Mouse (Mus musculus) erythroblast, embryonic 14.5 days (primary cell): ENCODE results near the gene Cfap69. TPM values are rescaled to one million over a fixed set of nuclear protein-coding genes. Genes with fewer than 3 reads are reported as not detected.

Experiments used
- H3K27me3 ChIP-seq: 2 replicates; pipeline ENCODE4 v1.6.1; 2012; ENCODE audit warnings: inconsistent platforms; ENCODE audit not compliant: control insufficient read depth
- H3K36me3 ChIP-seq: 2 replicates; pipeline ENCODE4 v1.6.1; 2012; ENCODE audit warnings: mild to moderate bottlenecking, inconsistent platforms; ENCODE audit not compliant: control insufficient read depth
- H3K4me1 ChIP-seq: 2 replicates; pipeline ENCODE4 v1.6.1; 2012; ENCODE audit warnings: inconsistent platforms; ENCODE audit not compliant: control insufficient read depth
- H3K4me3 ChIP-seq: replicated peaks from 2 replicates; pipeline ENCODE3; 2012; ENCODE audit warnings: moderate library complexity, mild to moderate bottlenecking, inconsistent platforms
- H3K9me3 ChIP-seq: 2 replicates; pipeline ENCODE4 v1.6.1; 2012; ENCODE audit warnings: low read length, inconsistent platforms, mixed read lengths; ENCODE audit not compliant: control insufficient read depth
- GATA1 ChIP-seq: IDR thresholded peaks from 2 replicates; pipeline ENCODE4 v1.6.1; 2012; ENCODE audit warnings: low read length, inconsistent platforms, mixed read lengths
- TAL1 ChIP-seq: IDR thresholded peaks from 3 replicates; pipeline ENCODE4 v1.6.1; 2012; ENCODE audit warnings: low read length, inconsistent platforms, mixed read lengths
- polyA plus RNA-seq: library from polyadenylated mRNA; stranded (reverse); fragments of >175 nt; gene quantifications from 2 replicates; pipeline ENCODE4 v1.2.3, GENCODE M21; 2012

Cfap69 gene
- polyA plus RNA-seq, 1 experiment, result 0.01 TPM

DNA sequence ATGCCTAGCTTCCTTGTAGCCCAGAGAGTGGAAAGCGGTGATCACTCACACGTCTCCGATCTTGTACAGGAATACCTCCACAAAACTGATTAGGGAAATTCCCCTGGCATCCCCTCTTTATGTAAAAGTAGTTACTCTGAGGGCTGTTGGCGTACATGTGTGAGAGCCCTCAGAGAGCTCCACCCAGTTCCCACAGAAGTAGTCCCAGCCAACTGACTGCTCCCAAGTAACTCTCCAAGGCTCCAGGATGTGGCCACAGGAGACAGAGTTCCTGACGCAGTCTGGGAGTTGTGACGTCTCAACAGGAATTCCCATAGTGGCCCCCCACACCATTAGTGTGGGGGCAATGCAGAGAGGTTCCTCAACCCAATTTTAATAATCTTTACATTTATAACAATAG is 982 bp downstream of the Cfap69 start:
- H3K4me3 ChIP-seq, result no peak overlapping the region
- 0 out of 2 replicates have a peak, but pooled peaks cover 2% of the 10 kb centered on the region for H3K4me1 ChIP-seq
- H3K9me3 ChIP-seq, result no peaks in the 10 kb centered on the region
- TF ChIP-seq TAL1 (no peak), GATA1 (no peak)
- no peaks in the 10 kb centered on the region for H3K36me3 ChIP-seq
- peaks cover 14% of the 10 kb centered on the region for H3K27me3 ChIP-seq

DNA sequence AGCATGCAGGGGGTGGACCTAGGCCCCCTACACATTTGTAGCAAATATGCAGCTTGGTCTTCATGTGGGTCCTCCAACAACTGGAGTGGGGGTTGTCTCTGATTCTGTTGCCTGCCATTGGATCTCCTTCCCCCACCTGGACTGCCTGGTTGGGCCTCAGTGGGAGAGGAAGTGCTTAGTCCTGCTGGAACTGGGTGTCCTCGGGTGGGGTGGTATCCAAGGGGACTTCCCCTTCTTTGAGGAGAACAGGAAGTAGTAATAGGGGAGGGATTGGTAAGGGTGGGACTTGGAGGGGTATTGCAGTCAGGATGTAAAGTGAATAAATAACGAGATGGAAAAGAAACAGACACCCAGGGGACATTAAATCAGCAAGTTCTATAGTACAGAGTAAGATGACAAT is 5.4 kb downstream of the Cfap69 start:
- Histone ChIP-seq H3K36me3 (no peaks in the 10 kb centered on the region), H3K27me3 (peaks cover 8% of the 10 kb centered on the region), H3K4me1 (no peaks in the 10 kb centered on the region), H3K9me3 (no peaks in the 10 kb centered on the region), H3K4me3 (no peak overlapping the region)
- TF ChIP-seq TAL1 (no peak), GATA1 (no peak)

DNA sequence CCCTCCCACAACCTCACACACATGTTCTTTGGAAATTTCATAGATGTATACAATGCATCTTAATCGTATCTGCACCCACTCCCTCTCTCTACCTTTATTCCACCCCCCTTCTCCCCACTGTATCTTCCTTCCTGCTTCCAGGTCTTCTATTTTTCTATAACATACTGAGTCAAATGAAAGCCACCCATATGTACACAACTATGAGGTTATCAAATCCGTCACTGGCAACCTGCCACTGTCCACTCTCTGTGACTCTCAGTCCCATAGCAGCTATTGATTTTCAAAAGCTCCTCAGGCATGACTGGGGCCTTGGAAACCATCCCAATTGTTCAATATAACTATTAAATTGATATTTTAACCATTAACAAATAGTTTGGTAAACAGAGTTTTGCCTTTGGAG is 6.1 kb downstream of the Cfap69 start:
- no peaks in the 10 kb centered on the region for H3K36me3 ChIP-seq
- H3K9me3 ChIP-seq, result no peaks in the 10 kb centered on the region
- no peaks in the 10 kb centered on the region for H3K4me1 ChIP-seq
- H3K27me3 ChIP-seq, result peaks cover 2% of the 10 kb centered on the region
- H3K4me3 ChIP-seq, result no peak overlapping the region
- TF ChIP-seq GATA1, result no peak
- no peak for TF ChIP-seq TAL1

DNA sequence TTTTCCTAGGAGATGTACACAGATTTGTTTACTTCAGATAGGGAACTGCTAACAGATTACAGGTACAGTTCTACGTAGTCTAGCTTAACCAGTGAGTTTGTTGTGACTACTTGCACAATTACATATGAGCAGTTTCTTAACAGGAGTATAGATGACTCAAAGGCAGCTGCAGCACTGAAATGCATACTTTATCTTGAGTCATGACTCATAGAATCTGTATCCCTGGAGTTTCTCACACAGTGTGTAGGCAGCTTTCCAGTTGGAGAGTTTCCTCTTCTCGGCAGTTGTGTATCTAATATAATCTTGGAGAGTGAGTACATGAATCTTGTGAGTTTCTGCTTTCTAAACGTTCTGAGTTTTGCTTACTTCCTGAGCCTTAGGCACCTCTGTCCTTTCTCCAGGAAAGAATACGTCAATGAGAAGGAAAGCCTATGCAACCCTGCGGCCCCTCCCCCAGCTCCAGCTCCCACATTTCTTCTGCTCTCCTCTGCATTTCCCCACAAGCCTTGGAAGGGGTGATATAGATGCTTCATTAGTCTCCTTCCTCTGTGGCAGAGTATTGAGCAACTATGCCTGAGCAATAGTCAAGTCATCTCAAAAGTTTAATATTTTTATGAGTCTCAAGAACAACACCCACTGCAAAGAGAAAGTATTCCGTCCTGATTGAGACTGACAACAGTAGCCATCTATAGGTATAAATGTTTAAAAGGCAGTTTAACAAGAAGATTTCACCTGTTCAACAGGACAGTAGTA is 15.0 kb downstream of the Cfap69 start:
- Histone ChIP-seq H3K4me3 (no peak overlapping the region), H3K4me1 (no peaks in the 10 kb centered on the region), H3K27me3 (no peaks in the 10 kb centered on the region), H3K9me3 (no peaks in the 10 kb centered on the region), H3K36me3 (no peaks in the 10 kb centered on the region)
- TF ChIP-seq GATA1 (no peak), TAL1 (no peak)

DNA sequence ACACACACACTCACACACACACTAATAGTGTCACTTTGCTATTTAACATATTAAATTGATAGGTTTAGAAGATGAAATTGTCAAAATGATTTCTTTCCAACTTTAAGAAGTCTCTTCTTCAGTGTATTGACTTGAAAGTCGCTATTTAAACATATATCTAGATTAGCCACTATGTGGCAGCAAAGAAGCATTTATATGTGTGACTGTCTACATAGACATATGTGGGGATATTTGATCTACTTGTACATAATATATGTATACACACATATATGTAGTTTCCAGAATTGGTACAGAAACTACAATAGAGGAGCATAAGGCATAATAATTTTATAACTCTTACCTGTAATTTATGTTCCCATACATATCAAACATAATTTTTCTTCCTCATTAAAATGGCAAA is 17.9 kb downstream of the Cfap69 start:
- H3K4me3 ChIP-seq, result no peak overlapping the region
- no peak for TF ChIP-seq GATA1
- no peak for TF ChIP-seq TAL1

DNA sequence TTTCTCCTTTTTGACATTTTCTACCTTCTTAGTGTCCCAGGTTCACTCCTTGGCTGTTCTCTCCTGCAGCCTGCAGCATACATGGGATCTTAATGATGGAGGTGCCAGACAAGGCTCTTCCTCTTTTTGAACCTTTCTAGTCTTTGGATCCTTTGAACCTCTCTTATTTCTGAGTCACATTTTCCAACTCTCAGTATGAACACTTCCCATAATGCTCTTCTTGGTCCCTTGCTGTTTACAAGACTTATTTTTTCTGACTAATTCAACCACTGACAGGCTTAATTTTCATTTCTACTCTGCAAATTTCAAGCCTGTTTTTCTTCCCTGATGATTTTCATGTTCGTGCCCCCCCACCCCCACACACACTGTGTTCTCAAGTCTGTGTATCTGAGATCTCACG is 25.5 kb downstream of the Cfap69 start:
- no peaks in the 10 kb centered on the region for H3K4me1 ChIP-seq
- no peaks in the 10 kb centered on the region for H3K27me3 ChIP-seq
- TF ChIP-seq GATA1, result no peak
- TF ChIP-seq TAL1, result no peak
- H3K4me3 ChIP-seq, result no peak overlapping the region
- H3K9me3 ChIP-seq, result no peaks in the 10 kb centered on the region
- no peaks in the 10 kb centered on the region for H3K36me3 ChIP-seq

More for the DNA sequence above, 17.9 kb downstream of the Cfap69 start:
- Histone ChIP-seq H3K27me3 (no peaks in the 10 kb centered on the region), H3K4me1 (no peaks in the 10 kb centered on the region), H3K9me3 (no peaks in the 10 kb centered on the region), H3K36me3 (no peaks in the 10 kb centered on the region)

- H3K9me3 ChIP-seq, result no peaks in the 10 kb centered on the region
- H3K36me3 ChIP-seq, result no peaks in the 10 kb centered on the region
- H3K4me3 ChIP-seq, result no peak overlapping the region
- H3K4me1 ChIP-seq, result no peaks in the 10 kb centered on the region
- TF ChIP-seq GATA1 (no peak), TAL1 (no peak)
- H3K27me3 ChIP-seq, result no peaks in the 10 kb centered on the region
Observed at GRCm38 (mm10) chr5:5625491-5625890, 38.5 kb downstream of the Cfap69 start.

DNA sequence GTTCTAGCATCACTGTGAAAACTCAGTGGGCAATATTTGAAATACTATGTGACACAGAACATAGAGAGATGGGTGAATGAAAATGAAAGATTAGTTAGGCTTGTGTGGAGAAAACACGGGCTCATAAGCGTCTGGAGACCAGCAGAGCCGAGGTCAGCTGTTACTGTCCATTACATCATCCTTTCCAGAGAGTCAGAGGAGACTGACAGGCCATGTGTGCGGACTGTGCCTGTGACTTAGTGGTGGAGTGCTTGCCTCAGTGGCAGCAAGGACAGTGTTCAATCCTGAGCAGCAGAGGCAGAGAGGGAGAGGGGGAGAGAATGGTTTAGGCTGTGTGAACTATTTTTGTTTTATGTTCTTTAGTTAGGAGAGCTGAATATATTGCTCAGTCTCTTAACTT is 45.7 kb downstream of the Cfap69 start:
- no peaks in the 10 kb centered on the region for H3K4me1 ChIP-seq
- no peak overlapping the region for H3K4me3 ChIP-seq
- H3K36me3 ChIP-seq, result no peaks in the 10 kb centered on the region
- no peaks in the 10 kb centered on the region for H3K27me3 ChIP-seq
- TF ChIP-seq TAL1 (no peak), GATA1 (no peak)
- no peaks in the 10 kb centered on the region for H3K9me3 ChIP-seq

DNA sequence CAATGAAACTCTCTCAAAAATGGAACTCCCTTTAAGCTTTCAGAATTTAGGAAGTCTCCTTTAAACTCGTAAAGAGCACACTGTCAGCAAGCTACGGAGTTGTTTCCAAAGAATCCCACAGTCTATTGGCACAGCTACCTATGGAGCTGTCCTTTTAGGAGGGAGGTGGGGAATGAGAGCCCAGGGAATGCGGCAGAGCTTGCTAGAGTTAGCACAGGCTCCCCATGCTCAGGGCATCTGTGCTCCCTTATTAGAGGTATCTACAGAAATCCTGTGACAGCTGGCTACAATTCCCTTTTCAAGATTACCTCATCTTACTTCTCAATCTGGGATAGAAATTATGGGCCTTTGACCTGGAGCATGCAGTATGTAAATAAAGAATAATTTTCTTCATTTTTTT is 53.5 kb downstream of the Cfap69 start:
- TF ChIP-seq TAL1 (no peak), GATA1 (no peak)
- Histone ChIP-seq H3K4me1 (no peaks in the 10 kb centered on the region), H3K36me3 (no peaks in the 10 kb centered on the region), H3K4me3 (no peak overlapping the region), H3K27me3 (no peaks in the 10 kb centered on the region), H3K9me3 (no peaks in the 10 kb centered on the region)

DNA sequence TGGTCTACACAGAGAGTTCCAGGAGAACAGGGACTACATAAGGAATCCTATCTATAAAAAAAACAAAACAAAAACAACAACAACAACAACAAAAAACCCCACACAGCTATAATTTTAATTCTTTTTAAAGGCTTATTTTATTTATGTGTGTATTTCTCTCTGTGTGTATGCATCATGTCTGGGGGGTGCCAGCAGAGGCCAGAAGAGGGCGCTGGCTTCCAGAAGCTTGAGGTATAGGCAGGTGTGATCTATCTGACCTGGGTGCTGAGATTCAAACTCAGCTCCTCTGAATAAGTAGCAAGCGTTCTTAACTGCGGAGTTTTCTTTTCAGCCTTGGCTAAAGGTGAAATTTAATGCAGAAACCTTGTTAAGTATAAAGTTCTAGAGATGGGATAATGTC is 76.4 kb downstream of the Cfap69 start:
- no peaks in the 10 kb centered on the region; the same call in 1 of the 2 replicates for H3K9me3 ChIP-seq
- no peak overlapping the region for H3K4me3 ChIP-seq
- TF ChIP-seq GATA1, result no peak
- no peak for TF ChIP-seq TAL1
- no peaks in the 10 kb centered on the region for H3K4me1 ChIP-seq
- H3K36me3 ChIP-seq, result no peaks in the 10 kb centered on the region
- no peaks in the 10 kb centered on the region for H3K27me3 ChIP-seq
